Mouse (Mus musculus) C2C12 (cell line): Measurements from ENCODE around the gene Zfp524.
A peak's percentile ranks its signal among the peaks of the same experiment; 100 is the strongest.

Experiments used
- CTCF ChIP-seq: IDR thresholded peaks from one replicate; pipeline ENCODE4 v1.5.1; 2011; ENCODE audit not compliant: control insufficient read depth, insufficient read depth, insufficient read length
- MAX ChIP-seq: IDR thresholded peaks from one replicate; pipeline ENCODE4 v1.6.1; 2011; ENCODE audit warnings: mild to moderate bottlenecking, control low read depth
- MYOD1 ChIP-seq: IDR thresholded peaks from one replicate; pipeline ENCODE4 v1.6.1; 2011; ENCODE audit warnings: low read depth; ENCODE audit not compliant: control insufficient read depth, insufficient read length
- MYOG ChIP-seq: IDR thresholded peaks from one replicate; pipeline ENCODE4 v1.6.1; 2011; ENCODE audit not compliant: control insufficient read depth, insufficient read length; ENCODE audit errors: extremely low read depth
- USF1 ChIP-seq: IDR thresholded peaks from one replicate; pipeline ENCODE4 v1.6.1; 2011; ENCODE audit warnings: low read depth, mild to moderate bottlenecking, control low read depth, moderate library complexity

GRCm38 (mm10) chr7:4964988-4965387 lies 49.2 kb upstream of the Zfp524 start:
- no peak for TF ChIP-seq CTCF
- no peak for TF ChIP-seq MYOG
- TF ChIP-seq USF1: no peak
- peak; percentile 61 for TF ChIP-seq MYOD1
- TF ChIP-seq MAX: no peak
